Comparison of ENCODE assay signal across 7 mouse cellular contexts in the genomic region with DNA sequence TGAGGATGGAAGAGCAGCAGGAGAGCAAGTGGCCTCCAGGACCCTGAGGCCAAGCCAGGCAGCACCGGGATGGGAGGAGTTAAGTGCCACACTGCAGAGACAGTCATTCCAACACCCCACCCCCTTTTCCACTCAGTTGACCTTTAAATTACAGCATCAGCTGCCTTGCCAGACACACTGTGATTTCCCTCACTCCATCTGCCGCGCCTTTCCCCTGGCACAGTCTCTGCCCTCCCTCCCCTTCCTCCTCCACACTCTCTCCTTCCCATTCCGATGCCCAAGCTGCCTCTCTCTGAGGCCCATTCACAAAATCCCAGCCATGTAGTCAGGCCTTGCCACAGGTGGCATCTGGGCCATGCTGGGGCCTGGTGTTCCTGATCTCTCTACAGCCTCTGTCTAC.
DNase-seq lines count a peak whose midpoint lies in the region; ATAC-seq and TF ChIP-seq lines count a peak whose summit lies in the region.

No protein-coding gene starts in this region.

- H3K4me2 ChIP-seq in midbrain, embryonic 14.5 days (ENCODE audit: low read length), result no peak overlapping the region
- H3K4me2 ChIP-seq in limb, embryonic 14.5 days (replicated peaks; ENCODE audit: low read depth, low read length, severe bottlenecking), result no peak overlapping the region

- ATAC-seq in midbrain, embryonic 14.5 days (ENCODE audit: low FRiP score, low TSS enrichment), result no peak
- ATAC-seq in limb, embryonic 14.5 days (ENCODE audit: low FRiP score, low read depth), result no peak

- H3K4me1 ChIP-seq in midbrain, embryonic 14.5 days (ENCODE audit: control insufficient read depth, insufficient read depth, low read length), result no peaks in the 10 kb centered on the region
- H3K4me1 ChIP-seq in midbrain, embryonic 10.5 days, result peaks cover 21% of the 10 kb centered on the region
- peaks cover 26% of the 10 kb centered on the region for H3K4me1 ChIP-seq in limb, embryonic 14.5 days (ENCODE audit: control insufficient read depth, insufficient read depth, low read length)

- intact Hi-C loops in heart, postnatal 14 days (cut with DNase I), result loop anchor here (5.0 kb wide), 1 partner anchor 171 kb away; no protein-coding TSS in a partner anchor

- H3K9ac ChIP-seq in midbrain, embryonic 14.5 days (replicated peaks; ENCODE audit: low read length), result no peak overlapping the region
- no peak overlapping the region for H3K9ac ChIP-seq in limb, embryonic 14.5 days (ENCODE audit: low read depth, low read length, severe bottlenecking)

- no peaks in the 10 kb centered on the region for H3K9me3 ChIP-seq in midbrain, embryonic 14.5 days (ENCODE audit: control insufficient read depth, low read length)
- H3K9me3 ChIP-seq in midbrain, embryonic 10.5 days (replicated peaks), result no peaks in the 10 kb centered on the region
- no peaks in the 10 kb centered on the region for H3K9me3 ChIP-seq in limb, embryonic 14.5 days (ENCODE audit: control insufficient read depth, low read length)

- H3K27me3 ChIP-seq in midbrain, embryonic 14.5 days (ENCODE audit: control insufficient read depth, insufficient read depth, low read length), result no peaks in the 10 kb centered on the region
- H3K27me3 ChIP-seq in midbrain, embryonic 10.5 days (ENCODE audit: low read depth, poor library complexity, severe bottlenecking), result peaks cover 46% of the 10 kb centered on the region
- H3K27me3 ChIP-seq in limb, embryonic 14.5 days (ENCODE audit: control insufficient read depth, insufficient read depth, low read length), result no peaks in the 10 kb centered on the region

- DNase-seq in midbrain, embryonic 14.5 days, result peak; percentile 17
- DNase-seq in midbrain, embryonic 10.5 days (ENCODE audit: low spot score), result no peak
- peak; percentile 41 for DNase-seq in embryo, embryonic 10.5 days (ENCODE audit: low spot score)
- DNase-seq in heart, postnatal 14 days, result peak; percentile 30 to 40
- DNase-seq in limb, embryonic 14.5 days (ENCODE audit: low spot score), result peak; percentile 43
- DNase-seq in kidney, postnatal 25 days, result no peak
- no peak for DNase-seq in urinary bladder, postnatal 36 days (ENCODE audit: low spot score in 2 of 2)

- no peak for TF ChIP-seq POLR2A in limb, embryonic 14.5 days (IDR thresholded peaks at IDR 0.05; ENCODE audit: borderline replicate concordance, extremely low read depth, insufficient read depth, insufficient read length)

- 58% methylated on average over 4 of the region's 4 CpGs for WGBS in midbrain, embryonic 14.5 days
- WGBS in midbrain, embryonic 10.5 days, result 52% methylated on average over 4 of the region's 4 CpGs
- 6% methylated on average over 4 of the region's 4 CpGs for WGBS in limb, embryonic 14.5 days

- no peaks in the 10 kb centered on the region for H3K36me3 ChIP-seq in midbrain, embryonic 14.5 days (ENCODE audit: control insufficient read depth, insufficient read depth, low read length)
- H3K36me3 ChIP-seq in midbrain, embryonic 10.5 days, result no peaks in the 10 kb centered on the region
- H3K36me3 ChIP-seq in limb, embryonic 14.5 days (ENCODE audit: control insufficient read depth, insufficient read depth, low read length), result no peaks in the 10 kb centered on the region

- H3K4me3 ChIP-seq in midbrain, embryonic 14.5 days (replicated peaks; ENCODE audit: low read depth, low read length), result no peak overlapping the region
- no peak overlapping the region for H3K4me3 ChIP-seq in midbrain, embryonic 10.5 days
- H3K4me3 ChIP-seq in limb, embryonic 14.5 days (replicated peaks; ENCODE audit: low read length), result no peak overlapping the region

- H3K27ac ChIP-seq in midbrain, embryonic 14.5 days (replicated peaks; ENCODE audit: low read depth, low read length), result no peak overlapping the region
- H3K27ac ChIP-seq in midbrain, embryonic 10.5 days (replicated peaks), result no peak overlapping the region
- no peak overlapping the region for H3K27ac ChIP-seq in limb, embryonic 14.5 days (replicated peaks; ENCODE audit: low read depth, low read length)

Comparison
In these comparisons a context has a peak if more than half of its experiments do, and no peak if none do; other contexts are left out.
1. DNase-seq: peak in midbrain, embryonic 14.5 days (single experiment), embryo, embryonic 10.5 days (single experiment), heart, postnatal 14 days (2 of 2) and limb, embryonic 14.5 days (single experiment); none in midbrain, embryonic 10.5 days (single experiment), kidney, postnatal 25 days (0 of 2) and urinary bladder, postnatal 36 days (0 of 2).